Mouse (Mus musculus): Measurements from ENCODE around the gene Dop1b. TPM values are rescaled to one million over a fixed set of nuclear protein-coding genes. Genes with fewer than 3 reads are reported as not detected.
"Not testable (repeated sequence)": the region's sequence is repeated elsewhere in the genome, so short reads cannot be mapped to it uniquely, and the experiment has no call there.

Gene Dop1b
- polyA plus RNA-seq, 2 experiments, result 13.0 to 18.9 TPM

GRCm38 (mm10) chr16:93774658-93775057 lies 63.0 kb downstream of the Dop1b start:
- no peak for ATAC-seq (ENCODE audit: low FRiP score, low read depth)
- WGBS, result 79% methylated on average over 5 of the region's 5 CpGs
- TF ChIP-seq POLR2A (IDR thresholded peaks at IDR 0.05; ENCODE audit: borderline replicate concordance, extremely low read depth, insufficient read depth, insufficient read length), result no peak

GRCm38 (mm10) chr16:93776468-93776867 lies 64.8 kb downstream of the Dop1b start:
- H3K27ac ChIP-seq (replicated peaks; ENCODE audit: low read depth, low read length), result no peak overlapping the region
- no peaks in the 10 kb centered on the region for H3K4me1 ChIP-seq (ENCODE audit: control insufficient read depth, insufficient read depth, low read length)
- 62% methylated on average over 5 of the region's 5 CpGs for WGBS
- no peak overlapping the region for H3K4me2 ChIP-seq (replicated peaks; ENCODE audit: low read depth, low read length, severe bottlenecking)
- no peak for TF ChIP-seq POLR2A (IDR thresholded peaks at IDR 0.05; ENCODE audit: borderline replicate concordance, extremely low read depth, insufficient read depth, insufficient read length)
- ATAC-seq (ENCODE audit: low FRiP score, low read depth) (no peak), DNase-seq (ENCODE audit: low spot score) (no peak)
- H3K9me3 ChIP-seq (ENCODE audit: control insufficient read depth, low read length), result no peaks in the 10 kb centered on the region
- no peaks in the 10 kb centered on the region for H3K27me3 ChIP-seq (ENCODE audit: control insufficient read depth, insufficient read depth, low read length)
- peaks cover 5% of the 10 kb centered on the region; the same call in 1 of the 2 replicates for H3K36me3 ChIP-seq (ENCODE audit: control insufficient read depth, insufficient read depth, low read length)
- H3K9ac ChIP-seq (ENCODE audit: low read depth, low read length, severe bottlenecking), result no peak overlapping the region
- no peak overlapping the region for H3K4me3 ChIP-seq (replicated peaks; ENCODE audit: low read length)

More at GRCm38 (mm10) chr16:93774658-93775057, 63.0 kb downstream of the Dop1b start:
- Histone ChIP-seq H3K4me2 (replicated peaks; ENCODE audit: low read depth, low read length, severe bottlenecking) (no peak overlapping the region), H3K27me3 (ENCODE audit: control insufficient read depth, insufficient read depth, low read length) (no peaks in the 10 kb centered on the region), H3K27ac (replicated peaks; ENCODE audit: low read depth, low read length) (no peak overlapping the region), H3K4me1 (ENCODE audit: control insufficient read depth, insufficient read depth, low read length) (no peaks in the 10 kb centered on the region), H3K4me3 (replicated peaks; ENCODE audit: low read length) (no peak overlapping the region), H3K9me3 (ENCODE audit: control insufficient read depth, low read length) (no peaks in the 10 kb centered on the region), H3K9ac (ENCODE audit: low read depth, low read length, severe bottlenecking) (no peak overlapping the region), H3K36me3 (ENCODE audit: control insufficient read depth, insufficient read depth, low read length) (peaks cover 14% of the 10 kb centered on the region)
- DNase-seq (ENCODE audit: low spot score), result no peak

- Histone ChIP-seq H3K27ac (replicated peaks; ENCODE audit: low read depth, low read length) (no peak overlapping the region), H3K4me3 (replicated peaks; ENCODE audit: low read length) (no peak overlapping the region), H3K4me2 (replicated peaks; ENCODE audit: low read depth, low read length, severe bottlenecking) (no peak overlapping the region), H3K9me3 (ENCODE audit: control insufficient read depth, low read length) (no peaks in the 10 kb centered on the region), H3K36me3 (ENCODE audit: control insufficient read depth, insufficient read depth, low read length) (peaks cover 5% of the 10 kb centered on the region), H3K4me1 (ENCODE audit: control insufficient read depth, insufficient read depth, low read length) (no peaks in the 10 kb centered on the region), H3K27me3 (ENCODE audit: control insufficient read depth, insufficient read depth, low read length) (no peaks in the 10 kb centered on the region), H3K9ac (ENCODE audit: low read depth, low read length, severe bottlenecking) (no peak overlapping the region)
- ATAC-seq (ENCODE audit: low FRiP score, low read depth), result no peak
- DNase-seq (ENCODE audit: low spot score), result no peak
- 31% methylated on average over 14 of the region's 14 CpGs for WGBS
- no peak for TF ChIP-seq POLR2A (IDR thresholded peaks at IDR 0.05; ENCODE audit: borderline replicate concordance, extremely low read depth, insufficient read depth, insufficient read length)
Observed at GRCm38 (mm10) chr16:93777247-93777999, 65.7 kb downstream of the Dop1b start.

- ATAC-seq (ENCODE audit: low FRiP score, low read depth); H3K4me2 ChIP-seq (replicated peaks; ENCODE audit: low read depth, low read length, severe bottlenecking); H3K36me3 ChIP-seq (ENCODE audit: control insufficient read depth, insufficient read depth, low read length); H3K27ac ChIP-seq (replicated peaks; ENCODE audit: low read depth, low read length); H3K9ac ChIP-seq (ENCODE audit: low read depth, low read length, severe bottlenecking); H3K4me3 ChIP-seq (replicated peaks; ENCODE audit: low read length); H3K4me1 ChIP-seq (ENCODE audit: control insufficient read depth, insufficient read depth, low read length); H3K27me3 ChIP-seq (ENCODE audit: control insufficient read depth, insufficient read depth, low read length); DNase-seq (ENCODE audit: low spot score); H3K9me3 ChIP-seq (ENCODE audit: control insufficient read depth, low read length): not testable (repeated sequence)
- 75% methylated on average over 4 of the region's 4 CpGs for WGBS
Observed at GRCm38 (mm10) chr16:93778393-93778792, 66.7 kb downstream of the Dop1b start.

- 79% methylated on average over 4 of the region's 4 CpGs for WGBS
- ATAC-seq (ENCODE audit: low FRiP score, low read depth), result no peak
Observed at GRCm38 (mm10) chr16:93779554-93779953, 67.8 kb downstream of the Dop1b start.

More at GRCm38 (mm10) chr16:93779554-93779953, 67.8 kb downstream of the Dop1b start:
- Histone ChIP-seq H3K4me1 (ENCODE audit: control insufficient read depth, insufficient read depth, low read length) (no peaks in the 10 kb centered on the region), H3K27me3 (ENCODE audit: control insufficient read depth, insufficient read depth, low read length) (no peaks in the 10 kb centered on the region), H3K27ac (replicated peaks; ENCODE audit: low read depth, low read length) (no peak overlapping the region), H3K9ac (ENCODE audit: low read depth, low read length, severe bottlenecking) (no peak overlapping the region), H3K4me2 (replicated peaks; ENCODE audit: low read depth, low read length, severe bottlenecking) (no peak overlapping the region), H3K4me3 (replicated peaks; ENCODE audit: low read length) (no peak overlapping the region), H3K9me3 (ENCODE audit: control insufficient read depth, low read length) (peaks cover 6% of the 10 kb centered on the region), H3K36me3 (ENCODE audit: control insufficient read depth, insufficient read depth, low read length) (peaks cover 5% of the 10 kb centered on the region)
- DNase-seq (ENCODE audit: low spot score), result no peak
- TF ChIP-seq POLR2A (IDR thresholded peaks at IDR 0.05; ENCODE audit: borderline replicate concordance, extremely low read depth, insufficient read depth, insufficient read length), result no peak
